Mouse (Mus musculus) kidney, postnatal 14 days (tissue): ENCODE measurements around the gene Olfr1419.
A peak's percentile ranks its signal among the peaks of the same experiment; 100 is the strongest.
"Not testable (repeated sequence)": the region's sequence is repeated elsewhere in the genome, so short reads cannot be mapped to it uniquely, and the experiment has no call there.

Source experiments
- DNase-seq: peaks from one replicate; pipeline ENCODE4 v3.0.0; 2022; ENCODE audit warnings: mixed read lengths

The Olfr1419 gene

GRCm38 (mm10) chr19:11875006-11875405 is at the start of gene Olfr1419:
TSS of gene Olfr1419 (minus strand) at chr19:11875106.
- DNase-seq = no peak

- not testable (repeated sequence) for DNase-seq
Observed at GRCm38 (mm10) chr19:11922515-11922914, 47.6 kb upstream of the Olfr1419 start.

GRCm38 (mm10) chr19:11922068-11922467 is 47.2 kb upstream of the Olfr1419 start:
- DNase-seq = no peak

- DNase-seq = peak; percentile 26
Observed at GRCm38 (mm10) chr19:11915804-11916203, 40.9 kb upstream of the Olfr1419 start.

GRCm38 (mm10) chr19:11912533-11913121 is 37.7 kb upstream of the Olfr1419 start:
- peak; percentile 70 for DNase-seq

GRCm38 (mm10) chr19:11912037-11912532 is 37.2 kb upstream of the Olfr1419 start, which contains the start of gene Patl1:
TSS of gene Patl1 (plus strand) at chr19:11912399.
- DNase-seq = peak; percentile 99

GRCm38 (mm10) chr19:11911603-11912002 is 36.7 kb upstream of the Olfr1419 start:
- peak; percentile 54 for DNase-seq

GRCm38 (mm10) chr19:11911021-11911420 is 36.1 kb upstream of the Olfr1419 start:
- no peak for DNase-seq

- DNase-seq = no peak
Observed at GRCm38 (mm10) chr19:11886265-11886664, 11.4 kb upstream of the Olfr1419 start, which contains the start of gene Olfr1420. TSS of gene Olfr1420 (plus strand) at chr19:11886565.

GRCm38 (mm10) chr19:11878404-11878803 is 3.5 kb upstream of the Olfr1419 start:
- not testable (repeated sequence) for DNase-seq

- DNase-seq = no peak
Observed at GRCm38 (mm10) chr19:11867837-11868236, 7.1 kb downstream of the Olfr1419 start.

GRCm38 (mm10) chr19:11860966-11861365 is 13.9 kb downstream of the Olfr1419 start, which contains the start of gene Olfr1418:
TSS of gene Olfr1418 (minus strand) at chr19:11861066.
- DNase-seq = no peak

- no peak for DNase-seq
Observed at GRCm38 (mm10) chr19:11856506-11856905, 18.4 kb downstream of the Olfr1419 start.

- no peak for DNase-seq
Observed at GRCm38 (mm10) chr19:11854821-11855220, 20.1 kb downstream of the Olfr1419 start.

- no peak for DNase-seq
Observed at GRCm38 (mm10) chr19:11852652-11853051, 22.3 kb downstream of the Olfr1419 start.

GRCm38 (mm10) chr19:11846333-11846732 is 28.6 kb downstream of the Olfr1419 start:
- no peak for DNase-seq

GRCm38 (mm10) chr19:11839119-11839518 is 35.8 kb downstream of the Olfr1419 start, which contains the start of gene Olfr1417:
TSS of gene Olfr1417 (minus strand) at chr19:11839219.
- DNase-seq = no peak

- no peak for DNase-seq
Observed at GRCm38 (mm10) chr19:11823346-11824065, 51.4 kb downstream of the Olfr1419 start.

GRCm38 (mm10) chr19:11820211-11820610 is 54.7 kb downstream of the Olfr1419 start:
- DNase-seq = peak; percentile 13

GRCm38 (mm10) chr19:11819800-11820199 is 55.1 kb downstream of the Olfr1419 start:
- peak; percentile 90 for DNase-seq

GRCm38 (mm10) chr19:11819143-11819700 is 55.7 kb downstream of the Olfr1419 start, which contains the start of gene Stx3:
TSS of gene Stx3 (minus strand) at chr19:11819403.
- no peak for DNase-seq
